ENCODE assay signal across 24 mouse cellular contexts in the genomic region with DNA sequence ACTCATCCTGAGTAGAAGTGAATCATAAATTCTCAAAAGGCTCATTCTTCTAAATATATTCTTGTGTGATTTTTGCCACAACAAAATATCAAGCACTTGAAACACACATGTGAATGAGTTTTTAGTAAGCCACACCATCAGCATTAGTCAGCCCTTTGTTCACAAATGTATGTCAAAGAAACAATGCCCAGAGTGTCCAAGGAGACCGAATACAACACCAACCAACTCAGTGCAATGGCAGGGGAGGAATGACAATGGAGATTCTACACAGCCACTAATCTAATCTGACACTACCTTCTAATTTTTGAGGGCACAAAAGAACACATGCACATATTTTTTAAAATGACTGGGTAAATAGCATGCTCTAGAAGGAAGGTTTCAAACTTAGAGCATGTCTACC. TPM values are rescaled to one million over a fixed set of nuclear protein-coding genes. Genes with fewer than 3 reads are reported as not detected.
"Had no signal": no experiment of that assay in that cellular context is flagged by ENCODE, and none has a peak within 500 bp of the region (broad histone marks: within the 10 kb centered on the region; RNA-seq: fewer than 3 reads in every experiment).

No protein-coding gene starts in this region.

- H3K4me1 ChIP-seq: embryonic facial prominence, embryonic 12.5 days; embryonic facial prominence, embryonic 13.5 days; embryonic facial prominence, embryonic 15.5 days; forebrain, embryonic 10.5 days; forebrain, embryonic 12.5 days; forebrain, embryonic 13.5 days; forebrain, embryonic 15.5 days had no signal

- H3K27ac ChIP-seq: embryonic facial prominence, embryonic 12.5 days; embryonic facial prominence, embryonic 13.5 days; embryonic facial prominence, embryonic 15.5 days; forebrain, embryonic 10.5 days; forebrain, embryonic 12.5 days; forebrain, embryonic 13.5 days; forebrain, embryonic 15.5 days; gastrocnemius, adult 2 months; heart, adult 2 months had no signal

- H3K36me3 ChIP-seq: embryonic facial prominence, embryonic 12.5 days; embryonic facial prominence, embryonic 13.5 days; embryonic facial prominence, embryonic 15.5 days; forebrain, embryonic 10.5 days; forebrain, embryonic 12.5 days; forebrain, embryonic 15.5 days had no signal

- H3K27me3 ChIP-seq: embryonic facial prominence, embryonic 12.5 days; embryonic facial prominence, embryonic 13.5 days; embryonic facial prominence, embryonic 15.5 days; forebrain, embryonic 12.5 days; forebrain, embryonic 13.5 days; forebrain, embryonic 15.5 days had no signal

- H3K9me3 ChIP-seq: embryonic facial prominence, embryonic 12.5 days; embryonic facial prominence, embryonic 13.5 days; embryonic facial prominence, embryonic 15.5 days; forebrain, embryonic 10.5 days; forebrain, embryonic 12.5 days; forebrain, embryonic 13.5 days; forebrain, embryonic 15.5 days had no signal

- H3K4me3 ChIP-seq: embryonic facial prominence, embryonic 12.5 days; embryonic facial prominence, embryonic 13.5 days; embryonic facial prominence, embryonic 15.5 days; erythroblast, embryonic 14.5 days; forebrain, embryonic 10.5 days; forebrain, embryonic 12.5 days; forebrain, embryonic 13.5 days; forebrain, embryonic 15.5 days; gastrocnemius, adult 2 months; heart, adult 2 months had no signal

- DNase-seq: cerebellum, adult 9-10 months; cerebellum, adult 9-11 months; cerebellum, postnatal 10 days; cerebellum, postnatal 14 days; cerebellum, postnatal 25 days; cerebellum, postnatal 36 days; embryo, embryonic 11 days; forebrain, postnatal 0 days; gastrocnemius, adult 2 months; gastrocnemius, postnatal 10 days; gastrocnemius, postnatal 14 days; gastrocnemius, postnatal 25 days; gastrocnemius, postnatal 36 days; heart, adult 11 months; heart, adult 18-20 months; heart, adult 2 months had no signal

RNA-seq across cellular contexts. Expression of gene Ism1, which starts 51.5 kb away (rescaled TPM):
- polyA plus RNA-seq: erythroblast, embryonic 14.5 days had no signal
